Mouse (Mus musculus): Measurements from ENCODE around the gene Cc2d1a. TPM values are rescaled to one million over a fixed set of nuclear protein-coding genes. Genes with fewer than 3 reads are reported as not detected.

The Cc2d1a gene
- polyA plus RNA-seq, 1 experiment from 2014 or later, result 14.7 TPM

DNA sequence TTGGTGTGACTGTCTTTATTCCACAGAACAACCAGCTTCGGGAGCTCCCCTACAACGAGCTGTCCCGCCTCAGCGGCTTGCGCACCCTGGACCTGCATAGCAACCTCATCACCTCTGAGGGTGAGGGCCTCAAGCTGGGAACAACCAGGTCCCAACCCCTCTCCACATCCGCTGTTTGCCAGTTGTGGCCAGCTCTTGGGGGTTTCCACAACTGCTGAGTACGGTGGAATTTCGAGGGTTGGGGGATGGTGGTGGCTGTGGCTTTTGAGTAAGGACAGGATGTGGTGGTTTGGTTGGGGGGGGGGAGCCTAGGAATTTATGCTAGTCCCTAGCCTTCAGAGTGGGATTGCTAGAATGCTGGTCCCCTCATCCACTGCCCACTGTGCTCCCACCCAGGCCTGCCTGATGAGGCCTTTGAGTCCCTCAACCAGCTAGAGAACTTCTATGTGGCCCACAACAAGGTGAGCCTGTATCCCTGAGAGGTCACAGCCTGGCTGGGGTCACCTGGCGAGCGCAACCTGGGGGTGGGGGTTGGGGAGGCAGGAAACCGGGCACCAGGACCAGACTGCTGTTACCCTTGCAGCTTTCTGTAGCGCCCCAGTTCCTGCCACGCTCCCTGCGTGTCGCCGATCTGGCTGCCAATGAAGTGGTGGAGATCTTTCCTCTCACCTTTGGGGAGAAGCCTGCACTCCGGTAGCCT is 20.4 kb downstream of the Cc2d1a start:
- DNase-seq (ENCODE audit: low spot score) (no peak), ATAC-seq (no peak)
- Histone ChIP-seq H3K4me1 (ENCODE audit: control insufficient read depth, insufficient read depth, low read length) (no peaks in the 10 kb centered on the region), H3K36me3 (ENCODE audit: control insufficient read depth, insufficient read depth, low read length) (peaks cover 9% of the 10 kb centered on the region; the same call in 1 of the 2 replicates), H3K4me3 (ENCODE audit: low read depth, low read length) (no peak overlapping the region), H3K27ac (ENCODE audit: low read depth, low read length) (no peak overlapping the region), H3K9me3 (replicated peaks; ENCODE audit: control insufficient read depth, low read length) (no peaks in the 10 kb centered on the region), H3K9ac (ENCODE audit: low read length) (no peak overlapping the region), H3K27me3 (replicated peaks; ENCODE audit: control insufficient read depth, insufficient read depth, low read length) (no peaks in the 10 kb centered on the region), H3K4me2 (ENCODE audit: low read length) (no peak overlapping the region)
- WGBS, result 76% methylated on average over 17 of the region's 17 CpGs

DNA sequence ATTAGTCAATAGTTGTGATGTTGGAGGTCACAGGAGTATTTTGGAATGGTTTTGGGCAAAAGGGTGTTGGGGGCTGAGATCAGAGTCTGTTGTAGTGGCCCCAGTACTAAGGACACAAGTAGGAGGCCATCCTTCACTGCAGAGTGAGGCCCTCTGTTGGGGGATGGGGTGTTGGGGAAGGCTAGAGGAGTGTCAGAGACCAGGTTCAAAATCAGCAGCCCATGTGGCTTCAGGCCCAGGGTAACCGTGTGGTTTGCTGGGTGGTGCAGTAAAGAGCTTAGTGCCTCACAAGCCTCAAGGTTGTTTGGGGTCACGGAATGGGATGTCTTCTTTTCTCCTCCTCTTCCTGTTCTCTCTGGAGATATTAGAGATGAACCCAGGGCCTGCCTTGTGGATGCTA is 21.0 kb downstream of the Cc2d1a start:
- Histone ChIP-seq H3K9me3 (replicated peaks; ENCODE audit: control insufficient read depth, low read length) (no peaks in the 10 kb centered on the region), H3K27me3 (replicated peaks; ENCODE audit: control insufficient read depth, insufficient read depth, low read length) (no peaks in the 10 kb centered on the region), H3K27ac (ENCODE audit: low read depth, low read length) (no peak overlapping the region), H3K4me2 (ENCODE audit: low read length) (no peak overlapping the region), H3K36me3 (ENCODE audit: control insufficient read depth, insufficient read depth, low read length) (0 out of 2 replicates have a peak, but pooled peaks cover 4% of the 10 kb centered on the region), H3K4me3 (ENCODE audit: low read depth, low read length) (no peak overlapping the region), H3K9ac (ENCODE audit: low read length) (no peak overlapping the region), H3K4me1 (ENCODE audit: control insufficient read depth, insufficient read depth, low read length) (no peaks in the 10 kb centered on the region)
- no peak for ATAC-seq
- 83% methylated on average over 2 of the region's 2 CpGs for WGBS
- no peak for DNase-seq (ENCODE audit: low spot score)

- no peaks in the 10 kb centered on the region for H3K9me3 ChIP-seq (replicated peaks; ENCODE audit: control insufficient read depth, low read length)
- no peaks in the 10 kb centered on the region for H3K4me1 ChIP-seq (ENCODE audit: control insufficient read depth, insufficient read depth, low read length)
- H3K27ac ChIP-seq (ENCODE audit: low read depth, low read length), result no peak within 1 kb of the TSS
- no peak for DNase-seq (ENCODE audit: low spot score)
- H3K9ac ChIP-seq (ENCODE audit: low read length), result no peak within 1 kb of the TSS
- H3K36me3 ChIP-seq (ENCODE audit: control insufficient read depth, insufficient read depth, low read length), result no peaks in the 10 kb centered on the region
- 72% methylated on average over 8 of the region's 9 CpGs for WGBS
- ATAC-seq, result no peak
- no peak within 1 kb of the TSS for H3K4me2 ChIP-seq (ENCODE audit: low read length)
- H3K4me3 ChIP-seq (ENCODE audit: low read depth, low read length), result no peak within 1 kb of the TSS
- H3K27me3 ChIP-seq (replicated peaks; ENCODE audit: control insufficient read depth, insufficient read depth, low read length), result no peaks in the 10 kb centered on the region
Observed at GRCm38 (mm10) chr8:84125656-84126055, 22.1 kb downstream of the Cc2d1a start, which contains the start of gene Podnl1. Podnl1 (plus strand) TSS chr8:84125989.

- H3K4me3 ChIP-seq (ENCODE audit: low read depth, low read length), result no peak overlapping the region
- no peaks in the 10 kb centered on the region for H3K27me3 ChIP-seq (replicated peaks; ENCODE audit: control insufficient read depth, insufficient read depth, low read length)
- 86% methylated on average over 3 of the region's 3 CpGs for WGBS
- H3K4me2 ChIP-seq (ENCODE audit: low read length), result no peak overlapping the region
- no peak overlapping the region for H3K27ac ChIP-seq (ENCODE audit: low read depth, low read length)
- ATAC-seq (no peak), DNase-seq (ENCODE audit: low spot score) (no peak)
- no peak overlapping the region for H3K9ac ChIP-seq (ENCODE audit: low read length)
- no peaks in the 10 kb centered on the region for H3K4me1 ChIP-seq (ENCODE audit: control insufficient read depth, insufficient read depth, low read length)
- H3K9me3 ChIP-seq (replicated peaks; ENCODE audit: control insufficient read depth, low read length), result no peaks in the 10 kb centered on the region
- H3K36me3 ChIP-seq (ENCODE audit: control insufficient read depth, insufficient read depth, low read length), result no peaks in the 10 kb centered on the region
Observed at GRCm38 (mm10) chr8:84122151-84122550, 25.6 kb downstream of the Cc2d1a start.

DNA sequence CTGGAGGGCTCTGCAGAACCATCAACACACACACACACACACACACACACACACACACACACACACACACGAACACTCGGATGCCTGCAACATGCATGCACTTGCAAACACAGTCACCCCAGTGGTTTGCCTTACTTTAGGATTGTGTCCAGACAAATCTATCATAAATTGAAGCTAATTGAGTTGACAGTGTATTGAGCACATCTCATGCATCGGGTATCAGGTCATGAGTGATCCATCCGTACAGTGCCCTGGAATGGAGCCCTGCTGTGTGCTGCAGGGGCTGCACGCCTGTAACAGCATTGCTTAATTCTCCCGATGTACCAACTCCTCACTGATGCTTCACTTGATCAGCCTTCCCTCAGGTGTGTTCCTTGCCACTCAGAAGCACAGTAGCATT is 32.1 kb downstream of the Cc2d1a start:
- Histone ChIP-seq H3K27ac (ENCODE audit: low read depth, low read length) (no peak overlapping the region), H3K4me1 (ENCODE audit: control insufficient read depth, insufficient read depth, low read length) (no peaks in the 10 kb centered on the region), H3K4me3 (ENCODE audit: low read depth, low read length) (no peak overlapping the region), H3K27me3 (replicated peaks; ENCODE audit: control insufficient read depth, insufficient read depth, low read length) (no peaks in the 10 kb centered on the region), H3K36me3 (ENCODE audit: control insufficient read depth, insufficient read depth, low read length) (no peaks in the 10 kb centered on the region), H3K9me3 (replicated peaks; ENCODE audit: control insufficient read depth, low read length) (no peaks in the 10 kb centered on the region), H3K9ac (ENCODE audit: low read length) (no peak overlapping the region), H3K4me2 (ENCODE audit: low read length) (no peak overlapping the region)
- no peak for DNase-seq (ENCODE audit: low spot score)
- ATAC-seq, result no peak
- WGBS, result 81% methylated on average over 6 of the region's 6 CpGs

DNA sequence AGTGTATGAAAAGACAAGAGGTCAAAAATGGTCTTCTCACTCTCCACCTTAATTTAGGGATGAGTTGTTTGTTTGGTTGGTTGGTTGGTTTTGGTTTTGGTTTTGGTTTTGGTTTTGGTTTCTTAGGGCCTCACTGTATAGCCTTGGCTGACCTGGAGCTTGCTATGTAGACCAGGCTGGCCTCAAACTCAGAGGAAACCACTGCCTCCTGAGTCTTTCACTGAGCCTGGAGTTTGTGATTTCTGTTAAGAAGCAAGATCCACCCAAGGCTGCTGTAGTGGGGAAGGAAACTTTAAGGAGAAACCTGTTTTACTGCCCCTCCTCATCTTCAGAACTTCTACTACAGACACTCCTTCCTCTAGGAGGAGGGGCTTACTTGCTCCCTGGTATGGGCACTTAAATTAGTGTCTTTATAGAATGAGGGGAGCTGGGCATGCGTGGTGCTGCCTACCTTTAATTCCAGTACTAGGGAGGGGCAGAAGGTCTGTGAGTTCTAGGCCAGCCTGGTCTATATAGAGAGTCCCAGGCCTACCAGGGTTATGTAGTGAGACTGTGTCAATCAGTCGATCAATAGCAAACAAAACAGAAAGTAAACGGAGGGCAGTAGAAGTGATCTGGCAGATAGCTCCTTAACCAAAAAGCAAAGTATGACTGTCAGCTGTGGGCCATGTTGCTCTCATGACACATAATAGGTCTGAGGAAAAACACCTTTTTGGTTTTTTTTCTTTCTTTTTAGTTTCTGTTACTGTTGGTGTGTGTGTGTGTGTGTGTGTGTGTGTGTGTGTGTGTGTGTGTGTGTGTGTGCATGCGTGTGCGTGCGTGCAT is 41.3 kb downstream of the Cc2d1a start:
- DNase-seq (ENCODE audit: low spot score), result no peak
- Histone ChIP-seq H3K4me1 (ENCODE audit: control insufficient read depth, insufficient read depth, low read length) (peaks cover 14% of the 10 kb centered on the region), H3K9me3 (replicated peaks; ENCODE audit: control insufficient read depth, low read length) (no peaks in the 10 kb centered on the region), H3K9ac (ENCODE audit: low read length) (no peak overlapping the region), H3K36me3 (ENCODE audit: control insufficient read depth, insufficient read depth, low read length) (peaks cover 14% of the 10 kb centered on the region), H3K27ac (ENCODE audit: low read depth, low read length) (no peak overlapping the region), H3K27me3 (replicated peaks; ENCODE audit: control insufficient read depth, insufficient read depth, low read length) (no peaks in the 10 kb centered on the region), H3K4me3 (ENCODE audit: low read depth, low read length) (no peak overlapping the region), H3K4me2 (ENCODE audit: low read length) (no peak overlapping the region)
- ATAC-seq, result no peak
- WGBS, result 96% methylated on average over 6 of the region's 6 CpGs

DNA sequence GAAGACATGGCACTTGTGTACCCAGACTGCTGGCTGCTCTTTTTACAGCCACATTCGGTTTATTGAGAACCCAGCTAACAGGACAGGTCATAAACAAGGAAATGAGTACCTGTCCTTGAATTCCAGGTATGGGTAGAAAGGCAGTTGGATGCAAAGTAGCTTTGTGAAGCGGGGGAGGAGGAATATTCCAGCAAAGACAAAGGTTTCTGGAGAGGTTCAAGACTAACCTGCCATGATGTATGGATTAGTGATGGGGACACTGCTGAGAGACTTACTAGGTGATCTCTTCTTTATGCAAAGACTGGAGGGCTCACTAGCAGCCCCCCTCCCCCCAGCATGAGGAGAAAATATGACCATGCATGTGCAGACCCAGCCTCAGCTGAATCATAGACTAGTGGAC is 42.1 kb downstream of the Cc2d1a start:
- Histone ChIP-seq H3K9ac (ENCODE audit: low read length) (no peak overlapping the region), H3K27me3 (replicated peaks; ENCODE audit: control insufficient read depth, insufficient read depth, low read length) (no peaks in the 10 kb centered on the region), H3K36me3 (ENCODE audit: control insufficient read depth, insufficient read depth, low read length) (peaks cover 17% of the 10 kb centered on the region), H3K9me3 (replicated peaks; ENCODE audit: control insufficient read depth, low read length) (no peaks in the 10 kb centered on the region), H3K4me1 (ENCODE audit: control insufficient read depth, insufficient read depth, low read length) (peaks cover 14% of the 10 kb centered on the region), H3K4me3 (ENCODE audit: low read depth, low read length) (no peak overlapping the region), H3K4me2 (ENCODE audit: low read length) (no peak overlapping the region; the same call in 1 of the 2 replicates), H3K27ac (ENCODE audit: low read depth, low read length) (no peak overlapping the region)
- ATAC-seq (no peak), DNase-seq (ENCODE audit: low spot score) (no peak)
- WGBS, result 88% methylated on average over 2 of the region's 2 CpGs

DNA sequence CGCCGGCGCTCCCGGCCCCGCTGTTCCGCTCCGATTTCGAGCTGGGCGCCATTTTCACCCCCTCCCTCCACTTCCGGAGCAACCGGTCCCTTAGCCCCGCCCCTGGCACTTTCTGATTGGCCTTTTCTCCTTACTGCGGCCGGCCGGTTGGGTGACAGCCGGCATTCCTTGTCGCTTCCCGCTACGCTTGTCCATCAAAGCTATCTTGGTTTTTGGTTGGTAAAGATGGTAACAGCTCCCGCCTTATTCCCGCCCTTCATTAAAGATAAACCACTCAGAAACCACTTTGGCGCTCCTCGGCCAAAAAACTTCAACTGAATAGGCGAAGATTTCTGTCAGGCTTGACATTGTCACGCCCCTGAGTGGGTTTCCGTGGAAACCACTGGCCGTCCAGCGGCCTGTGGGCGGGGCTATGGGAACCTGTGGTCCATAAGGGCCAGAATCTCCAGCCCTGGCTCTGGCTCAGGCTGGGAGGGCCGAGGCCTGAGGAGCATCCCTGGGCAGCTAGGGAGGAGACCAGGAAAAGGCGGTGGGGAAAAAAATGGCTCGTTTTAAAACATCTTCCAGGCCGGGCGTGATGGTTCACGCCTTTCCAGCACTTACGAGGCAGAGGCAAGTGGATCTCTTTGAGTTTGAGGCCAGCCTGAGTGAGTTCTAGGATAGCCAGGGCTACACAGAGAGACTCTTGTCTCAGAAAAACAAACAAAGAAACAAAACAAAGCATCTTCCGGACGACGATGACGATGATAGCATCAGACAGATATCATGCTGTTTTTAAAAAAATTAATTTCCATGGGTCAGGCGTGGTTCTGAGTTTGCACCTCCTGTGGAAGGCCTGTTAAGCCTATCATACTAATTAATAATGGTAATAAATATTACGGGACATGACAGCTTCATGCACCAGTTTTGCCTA is 42.8 kb downstream of the Cc2d1a start, which contains the start of gene Dcaf15:
Gene Dcaf15 (minus strand): TSS at position 72 of the 913 bp plus-strand sequence.
- ATAC-seq (peak; percentile 97), DNase-seq (ENCODE audit: low spot score) (peak; percentile 100)
- peak within 1 kb of the TSS; percentile 63 for H3K4me2 ChIP-seq (ENCODE audit: low read length)
- no peaks in the 10 kb centered on the region for H3K27me3 ChIP-seq (replicated peaks; ENCODE audit: control insufficient read depth, insufficient read depth, low read length)
- WGBS, result 7% methylated on average over 42 of the region's 42 CpGs
- H3K4me1 ChIP-seq (ENCODE audit: control insufficient read depth, insufficient read depth, low read length), result peaks cover 14% of the 10 kb centered on the region
- no peaks in the 10 kb centered on the region for H3K9me3 ChIP-seq (replicated peaks; ENCODE audit: control insufficient read depth, low read length)
- peak within 1 kb of the TSS; percentile 61 for H3K4me3 ChIP-seq (ENCODE audit: low read depth, low read length)
- peak within 1 kb of the TSS; percentile 88 for H3K27ac ChIP-seq (ENCODE audit: low read depth, low read length)
- H3K36me3 ChIP-seq (ENCODE audit: control insufficient read depth, insufficient read depth, low read length), result peaks cover 23% of the 10 kb centered on the region
- H3K9ac ChIP-seq (ENCODE audit: low read length), result peak within 1 kb of the TSS; percentile 81
